Mouse (Mus musculus) liver, postnatal 0 days (tissue): ENCODE data around the gene Rsl24d1.

Experiments used
- CTCF ChIP-seq: sonication (generic); IDR thresholded peaks from 2 replicates; pipeline ENCODE4 v1.5.1; 2016; ENCODE audit warnings: antibody characterized with exemption, low read depth
- EP300 ChIP-seq: IDR thresholded peaks from 2 replicates; pipeline ENCODE4 v1.6.1; 2016; ENCODE audit warnings: antibody characterized with exemption, low read depth, mild to moderate bottlenecking

DNA sequence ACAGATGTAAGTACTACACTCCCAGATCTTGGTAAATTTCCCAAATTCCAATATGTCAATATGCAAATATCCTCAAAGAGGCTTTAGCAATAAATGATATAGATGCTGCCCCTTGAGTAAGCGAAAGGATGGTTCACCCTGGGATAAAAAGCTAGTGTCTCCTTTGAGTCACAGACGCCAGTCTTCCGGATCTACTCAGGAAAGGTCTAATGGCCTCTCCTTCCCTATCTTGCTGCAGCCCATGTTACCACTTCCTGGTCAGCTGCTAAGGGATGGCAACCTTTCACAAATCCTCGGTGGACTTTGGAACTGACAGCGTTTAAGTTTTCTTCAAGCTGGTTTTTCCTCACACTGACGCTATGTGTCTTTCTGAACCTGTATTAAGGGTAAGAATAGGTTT lies 44.5 kb upstream of the Rsl24d1 start:
- no peak for TF ChIP-seq CTCF
- no peak; the same call in 1 of the 2 replicates for TF ChIP-seq EP300
